Mouse (Mus musculus) right cerebral cortex, postnatal 36 days (tissue): ENCODE measurements around the gene 2010109A12Rik.

Experiments used
- DNase-seq, 2 experiments: peaks; one replicate each; pipeline ENCODE4 v3.0.0; 2022; ENCODE audit warnings: low spot score in 2 of 2, mixed read lengths in 1 of 2

The 2010109A12Rik gene

GRCm38 (mm10) chr5:93231721-93232120 lies 25.4 kb downstream of the 2010109A12Rik start:
- DNase-seq: no peak

- DNase-seq: no peak
These were observed 26.5 kb downstream of the 2010109A12Rik start for GRCm38 (mm10) chr5:93232838-93233237.

GRCm38 (mm10) chr5:93234130-93234529 lies 27.8 kb downstream of the 2010109A12Rik start:
- no peak for DNase-seq

- DNase-seq: no peak
These were observed 28.3 kb downstream of the 2010109A12Rik start for GRCm38 (mm10) chr5:93234605-93235004.

- DNase-seq: no peak
These were observed 29.6 kb downstream of the 2010109A12Rik start for GRCm38 (mm10) chr5:93235888-93236287.

- no peak for DNase-seq
These were observed 30.2 kb downstream of the 2010109A12Rik start for GRCm38 (mm10) chr5:93236541-93236940.

- DNase-seq: no peak
These were observed 33.5 kb downstream of the 2010109A12Rik start for GRCm38 (mm10) chr5:93239590-93240544.

GRCm38 (mm10) chr5:93245280-93245679 lies 39.0 kb downstream of the 2010109A12Rik start:
- DNase-seq: no peak

GRCm38 (mm10) chr5:93249940-93250578 lies 43.7 kb downstream of the 2010109A12Rik start:
- DNase-seq: no peak

GRCm38 (mm10) chr5:93251001-93251760 lies 44.9 kb downstream of the 2010109A12Rik start:
- no peak for DNase-seq

GRCm38 (mm10) chr5:93255759-93256265 lies 49.5 kb downstream of the 2010109A12Rik start:
- no peak for DNase-seq

- DNase-seq: no peak
These were observed 50.6 kb downstream of the 2010109A12Rik start for GRCm38 (mm10) chr5:93256820-93257405.

GRCm38 (mm10) chr5:93259349-93259748 lies 53.0 kb downstream of the 2010109A12Rik start:
- DNase-seq: no peak

GRCm38 (mm10) chr5:93260983-93261382 lies 54.7 kb downstream of the 2010109A12Rik start:
- no peak for DNase-seq

GRCm38 (mm10) chr5:93262751-93263150 lies 56.4 kb downstream of the 2010109A12Rik start:
- DNase-seq: no peak
